Mouse (Mus musculus): ENCODE results near the gene Il1a.

The Il1a gene

GRCm38 (mm10) chr2:129309836-129310235, at the start of gene Il1a:
Gene Il1a, minus strand, starts transcription at chr2:129309972.
- in situ Hi-C loops (cut with MboI; ENCODE audit: low pct_unique_long_range_greater_than_20kb in 1 of 2, low sequenced_read_pairs in 2 of 2, unreplicated experiment in 1 of 2) = no loop called here

DNA sequence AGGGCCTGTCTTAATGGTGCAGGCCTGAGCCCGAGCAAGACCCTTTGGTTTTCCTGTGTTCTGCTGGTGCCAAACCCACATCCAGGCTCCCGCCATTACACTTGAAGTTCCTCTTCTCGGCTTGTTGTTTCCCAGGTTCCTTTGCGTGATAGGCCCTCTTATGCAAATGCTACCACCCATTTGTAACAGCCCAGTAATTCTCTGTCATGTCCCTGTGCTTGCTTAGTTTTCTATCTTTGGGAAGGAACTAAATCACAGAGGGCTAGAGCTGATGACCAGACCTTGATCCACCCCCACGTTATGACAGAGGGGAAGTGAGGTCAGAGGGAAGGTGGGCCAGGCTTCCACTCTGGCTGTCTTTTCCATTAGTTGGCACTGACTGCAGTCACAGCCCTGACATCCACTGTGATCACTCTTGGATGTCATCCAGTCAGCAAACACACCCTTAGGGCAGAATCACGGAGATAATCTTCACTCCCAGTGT, 28.4 kb upstream of the Il1a start:
- in situ Hi-C loops (cut with MboI; ENCODE audit: low pct_unique_long_range_greater_than_20kb in 1 of 2, low sequenced_read_pairs in 2 of 2, unreplicated experiment in 1 of 2) = no loop called here

DNA sequence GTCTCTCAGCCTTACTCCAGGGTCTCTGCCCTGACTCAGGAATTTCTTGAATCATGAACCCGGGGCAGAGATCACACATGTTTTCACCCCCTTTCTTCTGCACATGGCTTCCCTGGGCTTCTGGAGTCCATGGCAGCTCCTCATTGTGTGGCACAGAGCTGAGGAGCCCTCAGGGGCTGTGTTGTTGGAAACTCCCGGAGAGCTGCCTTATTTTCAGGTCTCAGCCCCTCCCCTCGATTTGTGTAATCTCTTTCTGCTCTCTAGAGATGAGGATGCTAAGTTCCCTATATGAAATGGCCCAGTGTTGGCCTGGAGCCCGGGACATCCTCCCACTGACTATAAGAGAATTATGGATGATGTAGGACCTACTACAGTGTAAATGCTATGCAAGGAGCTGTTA, 23.7 kb upstream of the Il1a start:
- in situ Hi-C loops (cut with MboI; ENCODE audit: low pct_unique_long_range_greater_than_20kb in 1 of 2, low sequenced_read_pairs in 2 of 2, unreplicated experiment in 1 of 2) = no loop called here

GRCm38 (mm10) chr2:129330540-129330939, 20.8 kb upstream of the Il1a start:
- in situ Hi-C loops (cut with MboI; ENCODE audit: low pct_unique_long_range_greater_than_20kb in 1 of 2, low sequenced_read_pairs in 2 of 2, unreplicated experiment in 1 of 2) = no loop called here

- in situ Hi-C loops (cut with MboI; ENCODE audit: low pct_unique_long_range_greater_than_20kb in 1 of 2, low sequenced_read_pairs in 2 of 2, unreplicated experiment in 1 of 2) = no loop called here
Observed at GRCm38 (mm10) chr2:129330024-129330423, 20.3 kb upstream of the Il1a start.

GRCm38 (mm10) chr2:129328238-129328637, 18.5 kb upstream of the Il1a start:
- in situ Hi-C loops (cut with MboI; ENCODE audit: low pct_unique_long_range_greater_than_20kb in 1 of 2, low sequenced_read_pairs in 2 of 2, unreplicated experiment in 1 of 2) = no loop called here

DNA sequence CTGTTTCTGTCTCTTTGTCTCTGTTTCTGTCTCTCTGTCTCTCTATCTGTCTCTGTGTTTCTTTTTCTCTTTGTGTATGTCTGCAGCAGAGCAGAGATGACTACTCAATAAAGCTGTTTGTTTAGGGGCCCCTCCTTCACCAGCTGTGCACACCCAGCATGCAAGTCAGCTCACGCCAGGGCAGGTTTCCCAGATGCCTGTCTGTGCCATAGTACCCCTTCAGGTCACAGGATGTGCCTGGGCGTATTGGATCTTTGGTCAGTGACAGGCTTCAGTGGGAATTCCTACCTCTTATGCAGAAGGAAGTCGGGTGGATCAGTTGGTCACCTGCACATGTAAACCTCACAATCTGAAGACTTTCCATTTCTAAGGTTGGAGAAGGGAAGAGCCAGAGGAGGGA, 14.4 kb upstream of the Il1a start:
- in situ Hi-C loops (cut with MboI; ENCODE audit: low pct_unique_long_range_greater_than_20kb in 1 of 2, low sequenced_read_pairs in 2 of 2, unreplicated experiment in 1 of 2) = no loop called here

GRCm38 (mm10) chr2:129322117-129322635, 12.4 kb upstream of the Il1a start:
- in situ Hi-C loops (cut with MboI; ENCODE audit: low pct_unique_long_range_greater_than_20kb in 1 of 2, low sequenced_read_pairs in 2 of 2, unreplicated experiment in 1 of 2) = no loop called here

DNA sequence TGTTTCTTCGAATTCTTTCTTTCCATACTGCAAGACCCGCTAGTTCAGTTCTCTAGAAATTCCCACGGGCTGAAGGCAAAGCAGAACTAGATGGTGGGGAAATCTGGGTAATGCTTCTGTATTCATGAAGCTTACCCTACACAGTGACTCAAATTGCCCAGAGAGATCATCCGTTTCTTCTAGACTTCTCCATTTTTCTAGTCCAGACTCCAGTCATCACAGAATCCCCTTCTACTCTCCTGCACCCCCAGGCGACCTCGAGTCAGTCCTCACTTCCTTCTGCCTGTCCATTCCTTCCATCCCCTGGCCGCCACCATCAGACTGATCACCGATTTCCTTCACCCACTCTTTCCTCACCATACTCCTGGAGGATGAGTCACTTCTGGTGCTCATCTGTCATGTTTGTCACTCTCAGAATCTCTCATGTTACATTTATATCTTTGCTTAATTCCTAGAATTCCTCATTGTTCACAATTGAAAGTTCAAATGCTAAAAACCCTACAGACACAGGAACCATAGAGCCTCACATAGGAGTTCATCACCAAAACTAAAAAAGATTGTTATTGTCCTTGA, 10.3 kb upstream of the Il1a start:
- in situ Hi-C loops (cut with MboI; ENCODE audit: low pct_unique_long_range_greater_than_20kb in 1 of 2, low sequenced_read_pairs in 2 of 2, unreplicated experiment in 1 of 2) = no loop called here

DNA sequence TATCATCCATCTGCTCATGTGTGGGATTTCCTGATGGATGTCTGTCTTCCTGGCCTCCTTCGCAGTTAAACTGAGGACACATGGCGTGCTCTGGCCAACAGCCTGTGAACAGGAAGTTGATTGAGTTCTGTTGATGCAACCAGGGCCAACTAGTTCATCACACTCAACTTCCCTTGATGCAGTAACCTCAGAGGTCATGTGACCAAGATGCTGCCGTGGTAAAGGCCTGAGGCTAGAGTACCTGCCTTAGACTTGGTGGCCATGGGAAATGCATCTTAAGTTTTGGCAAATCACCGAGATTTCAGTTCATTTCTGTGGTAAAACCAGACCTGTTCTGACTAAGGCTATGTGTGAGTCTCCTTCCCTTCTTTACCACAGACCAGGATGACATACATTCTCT, 6.1 kb upstream of the Il1a start:
- in situ Hi-C loops (cut with MboI; ENCODE audit: low pct_unique_long_range_greater_than_20kb in 1 of 2, low sequenced_read_pairs in 2 of 2, unreplicated experiment in 1 of 2) = no loop called here

GRCm38 (mm10) chr2:129314880-129315279, 5.1 kb upstream of the Il1a start:
- in situ Hi-C loops (cut with MboI; ENCODE audit: low pct_unique_long_range_greater_than_20kb in 1 of 2, low sequenced_read_pairs in 2 of 2, unreplicated experiment in 1 of 2) = no loop called here

GRCm38 (mm10) chr2:129313934-129314333, 4.2 kb upstream of the Il1a start:
- in situ Hi-C loops (cut with MboI; ENCODE audit: low pct_unique_long_range_greater_than_20kb in 1 of 2, low sequenced_read_pairs in 2 of 2, unreplicated experiment in 1 of 2) = no loop called here

DNA sequence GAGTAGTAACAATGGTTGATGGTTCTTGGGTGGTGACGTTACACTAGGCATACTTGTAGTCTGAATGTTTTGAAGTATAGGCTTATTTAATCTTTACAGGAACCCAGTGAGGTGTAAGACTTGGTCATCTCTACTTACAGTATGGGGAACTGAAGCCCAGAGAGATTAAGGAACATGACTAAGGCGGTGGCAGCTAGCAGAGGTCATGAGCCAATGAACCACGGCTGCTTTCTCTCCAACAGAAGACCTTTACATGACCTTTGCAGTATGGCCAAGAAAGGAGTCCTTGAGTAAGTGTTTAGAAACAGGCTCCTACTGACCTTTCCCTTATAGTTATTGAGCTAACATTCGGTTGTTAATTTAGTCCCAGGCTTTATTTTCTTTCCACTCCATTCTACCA, 3.8 kb downstream of the Il1a start:
- in situ Hi-C loops (cut with MboI; ENCODE audit: low pct_unique_long_range_greater_than_20kb in 1 of 2, low sequenced_read_pairs in 2 of 2, unreplicated experiment in 1 of 2) = no loop called here

GRCm38 (mm10) chr2:129297589-129297982, 12.2 kb downstream of the Il1a start:
- in situ Hi-C loops (cut with MboI; ENCODE audit: low pct_unique_long_range_greater_than_20kb in 1 of 2, low sequenced_read_pairs in 2 of 2, unreplicated experiment in 1 of 2) = no loop called here

DNA sequence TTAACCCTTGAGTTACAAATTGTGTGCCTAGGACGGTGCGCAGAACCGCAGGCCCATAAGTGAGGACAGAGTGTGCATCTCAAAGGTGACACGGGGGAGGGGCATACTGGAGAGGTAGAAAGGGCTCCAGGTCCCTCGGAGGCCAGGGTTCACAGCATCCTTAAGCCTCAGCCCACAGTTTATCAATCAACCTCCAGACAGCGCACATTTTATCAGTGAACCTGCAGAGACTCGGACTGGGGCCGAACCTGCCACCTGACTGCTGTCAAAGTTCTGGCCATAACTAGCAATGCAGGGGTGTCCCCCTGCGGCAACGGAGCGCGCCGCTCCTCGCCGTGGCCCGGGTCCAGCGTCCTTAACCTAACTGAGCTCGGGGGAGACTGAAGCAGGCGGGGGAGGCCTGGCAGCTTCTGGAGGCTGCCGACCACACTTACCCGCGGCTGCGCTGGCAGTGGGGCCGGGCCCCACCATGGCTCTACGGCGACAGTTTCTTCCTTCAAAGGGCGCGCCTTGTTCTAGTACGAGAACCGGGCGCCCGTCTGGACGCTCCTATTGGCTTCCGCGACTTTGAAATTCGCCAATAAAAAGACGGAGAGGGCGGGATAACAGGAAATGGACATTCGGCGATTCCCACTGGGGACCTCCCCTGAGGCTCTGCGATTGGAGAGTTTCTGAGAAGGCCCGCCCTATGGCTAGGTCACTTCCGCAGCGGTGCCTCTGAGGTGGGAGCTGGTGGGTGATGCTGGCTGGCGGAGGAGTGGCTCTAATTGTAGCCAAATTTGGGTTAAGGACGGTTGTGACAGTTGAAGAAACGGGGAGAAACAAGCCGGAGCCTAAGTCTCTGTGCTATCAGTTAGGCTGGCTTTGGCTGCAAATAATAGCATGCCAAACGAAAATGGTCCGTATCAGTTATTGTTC, 12.8 kb downstream of the Il1a start, which contains the start of gene Ckap2l:
Gene Ckap2l (minus strand): TSS at position 542 of the 918 bp plus-strand sequence.
- in situ Hi-C loops (cut with MboI; ENCODE audit: low pct_unique_long_range_greater_than_20kb in 1 of 2, low sequenced_read_pairs in 2 of 2, unreplicated experiment in 1 of 2) = no loop called here

GRCm38 (mm10) chr2:129296086-129296485, 13.7 kb downstream of the Il1a start:
- in situ Hi-C loops (cut with MboI; ENCODE audit: low pct_unique_long_range_greater_than_20kb in 1 of 2, low sequenced_read_pairs in 2 of 2, unreplicated experiment in 1 of 2) = no loop called here

DNA sequence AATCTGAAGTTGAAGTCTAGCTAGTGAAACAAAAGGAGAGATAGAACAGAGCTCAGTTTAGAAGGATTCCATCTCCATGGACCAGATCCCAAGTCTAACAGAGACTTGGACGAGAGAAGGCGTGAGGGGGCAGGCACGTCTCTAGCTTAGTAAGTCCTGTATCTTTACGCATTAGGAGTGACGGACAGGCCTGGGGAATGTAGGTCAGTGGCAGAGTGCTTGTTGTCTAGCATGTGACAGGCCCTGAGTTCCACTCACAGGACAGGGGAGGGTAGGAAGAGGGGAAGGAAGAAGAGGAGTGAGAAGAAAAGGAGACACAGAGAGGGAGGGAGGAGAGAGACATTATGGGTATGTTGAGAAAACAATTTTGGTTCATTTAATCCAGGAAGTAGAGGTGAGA, 14.7 kb downstream of the Il1a start:
- in situ Hi-C loops (cut with MboI; ENCODE audit: low pct_unique_long_range_greater_than_20kb in 1 of 2, low sequenced_read_pairs in 2 of 2, unreplicated experiment in 1 of 2) = no loop called here

DNA sequence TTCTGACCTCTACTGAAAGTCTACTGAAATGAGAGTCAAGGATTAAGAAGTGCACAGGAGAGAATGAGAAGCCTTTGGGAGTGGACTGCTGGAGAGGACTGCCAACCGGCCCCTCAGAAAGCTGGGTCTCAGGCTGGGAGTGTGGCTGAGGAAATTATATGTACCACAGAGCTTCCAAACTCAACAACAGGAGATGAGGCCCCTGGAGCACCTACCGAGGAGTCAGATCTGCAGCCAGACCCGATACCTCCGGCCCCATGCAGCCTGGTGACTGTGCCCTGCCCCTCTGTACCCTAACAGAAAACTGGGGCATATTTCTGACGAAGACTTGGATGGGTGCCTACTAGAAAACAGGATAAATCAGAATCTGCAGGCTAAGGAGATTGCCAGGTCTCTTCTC, 35.9 kb downstream of the Il1a start:
- in situ Hi-C loops (cut with MboI; ENCODE audit: low pct_unique_long_range_greater_than_20kb in 1 of 2, low sequenced_read_pairs in 2 of 2, unreplicated experiment in 1 of 2) = loop anchor here (25.0 kb wide), 2 partner anchors 163 to 387 kb away; no protein-coding TSS in a partner anchor

- in situ Hi-C loops (cut with MboI; ENCODE audit: low pct_unique_long_range_greater_than_20kb in 1 of 2, low sequenced_read_pairs in 2 of 2, unreplicated experiment in 1 of 2) = loop anchor here (25.0 kb wide), 2 partner anchors 167 to 383 kb away; no protein-coding TSS in a partner anchor
Observed at GRCm38 (mm10) chr2:129270621-129271020, 39.2 kb downstream of the Il1a start.
